Mouse (Mus musculus) CH12.LX (cell line): ENCODE results near the gene Pgap3.

Source experiments
- ELF1 ChIP-seq: IDR thresholded peaks from 2 replicates; pipeline ENCODE4 v1.6.1; 2014; ENCODE audit warnings: low read depth, mild to moderate bottlenecking, inconsistent platforms, low read length, improper control_type of control experiment
- POLR2A ChIP-seq: IDR thresholded peaks from 2 replicates; pipeline ENCODE4 v1.6.1; 2011; ENCODE audit warnings: low read depth, mild to moderate bottlenecking, improper control_type of control experiment, low read length
- USF2 ChIP-seq: conservative IDR thresholded peaks from 2 replicates; pipeline ENCODE4 v1.6.1; 2011; ENCODE audit warnings: low read depth, low read length, improper control_type of control experiment

DNA sequence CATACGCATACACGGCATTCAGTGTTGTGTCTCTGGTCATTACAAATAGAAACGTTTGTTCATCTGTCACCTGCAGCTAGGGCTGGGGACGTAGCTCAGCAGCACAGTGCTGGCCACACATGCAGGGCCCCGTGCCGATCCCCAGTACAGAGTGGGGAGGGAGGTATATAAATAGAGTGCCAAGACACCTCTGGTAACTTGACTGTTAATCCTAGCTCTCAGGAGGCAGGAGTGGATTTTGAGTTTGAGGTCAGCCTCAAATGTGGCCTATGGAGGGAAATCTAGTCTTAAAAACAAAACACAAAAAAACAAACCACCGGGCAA is 32.5 kb downstream of the Pgap3 start:
- TF ChIP-seq USF2 (no peak), ELF1 (no peak), POLR2A (no peak)
